Mouse (Mus musculus) liver, embryonic 14.5 days (tissue): ENCODE results near the gene Tnfsf12.

Experiments
- CTCF ChIP-seq: IDR thresholded peaks from 2 replicates; pipeline ENCODE4 v1.5.1; 2016; ENCODE audit warnings: antibody characterized with exemption, low read depth, control low read depth
- EP300 ChIP-seq: IDR thresholded peaks from 2 replicates; pipeline ENCODE4 v1.6.1; 2016; ENCODE audit warnings: antibody characterized with exemption, low read depth

- TF ChIP-seq CTCF (peak; percentile 42), EP300 (no peak)
Measured at GRCm38 (mm10) chr11:69716953-69717352, 21.3 kb upstream of the Tnfsf12 start.
